Mouse (Mus musculus) ZHBTc4 (cell line): ENCODE measurements around the gene D830030K20Rik.
"Not testable (repeated sequence)": the region's sequence is repeated elsewhere in the genome, so short reads cannot be mapped to it uniquely, and the experiment has no call there.

Source experiments
- DNase-seq: peaks from one replicate; pipeline ENCODE4 v3.0.0-alpha.2; 2011; ENCODE audit warnings: low read depth, low spot score

The D830030K20Rik gene

GRCm38 (mm10) chr14:3208272-3209152 is at the start of gene D830030K20Rik:
TSS of gene D830030K20Rik (plus strand) at chr14:3208488.
- peak; percentile 0 for DNase-seq

GRCm38 (mm10) chr14:3187955-3188354 is 20.3 kb upstream of the D830030K20Rik start, which contains the start of gene Gm5795:
TSS of gene Gm5795 (plus strand) at chr14:3188255.
- DNase-seq = not testable (repeated sequence)

- DNase-seq = not testable (repeated sequence)
Measured at GRCm38 (mm10) chr14:3209367-3209766, 1.1 kb downstream of the D830030K20Rik start.

- DNase-seq = not testable (repeated sequence)
Measured at GRCm38 (mm10) chr14:3262531-3262930, 54.2 kb downstream of the D830030K20Rik start.
